Mouse (Mus musculus) MEL (cell line): ENCODE measurements around the gene Dapp1.

Source experiments
- BHLHE40 ChIP-seq: IDR thresholded peaks from 2 replicates; pipeline ENCODE4 v1.6.1; 2012; ENCODE audit warnings: low read depth, mild to moderate bottlenecking, inconsistent platforms, low read length, improper control_type of control experiment, borderline replicate concordance
- CHD1 ChIP-seq: IDR thresholded peaks from 2 replicates; pipeline ENCODE4 v1.6.1; 2012; ENCODE audit warnings: low read depth, mild to moderate bottlenecking, inconsistent platforms, low read length, improper control_type of control experiment
- CTCF ChIP-seq, 3 experiments: IDR thresholded peaks in 2 of 3; conservative IDR thresholded peaks in 1 of 3; 2 replicates each; pipeline ENCODE4 v1.5.1; 2011 to 2012; ENCODE audit warnings: low read length in 3 of 3, low read depth in 2 of 3, mild to moderate bottlenecking in 2 of 3, improper control_type of control experiment in 1 of 3, inconsistent platforms in 1 of 3, mixed read lengths in 1 of 3, moderate library complexity in 1 of 3; ENCODE audit not compliant: control insufficient read depth in 1 of 3, insufficient read depth in 1 of 3, poor library complexity in 1 of 3, severe bottlenecking in 1 of 3
- EP300 ChIP-seq, 2 experiments: IDR thresholded peaks; 2 replicates each; pipeline ENCODE4 v1.6.1; 2011; ENCODE audit warnings: improper control_type of control experiment in 2 of 2, low read length in 2 of 2, low read depth in 1 of 2, mild to moderate bottlenecking in 1 of 2
- GATA1 ChIP-seq: IDR thresholded peaks from 2 replicates; pipeline ENCODE4 v1.6.1; 2011; ENCODE audit warnings: low read depth, low read length, improper control_type of control experiment
- HCFC1 ChIP-seq: IDR thresholded peaks from 2 replicates; pipeline ENCODE4 v1.6.1; 2012; ENCODE audit warnings: low read depth, mild to moderate bottlenecking, inconsistent platforms, low read length, improper control_type of control experiment, moderate library complexity
- MAX ChIP-seq: IDR thresholded peaks from 2 replicates; pipeline ENCODE4 v1.6.1; 2011; ENCODE audit warnings: low read length, improper control_type of control experiment
- MXI1 ChIP-seq: IDR thresholded peaks from 2 replicates; pipeline ENCODE4 v1.6.1; 2011; ENCODE audit warnings: mild to moderate bottlenecking, low read depth, low read length, improper control_type of control experiment
- MYB ChIP-seq: IDR thresholded peaks from 2 replicates; pipeline ENCODE4 v1.6.1; 2011; ENCODE audit warnings: mild to moderate bottlenecking, low read depth, low read length, improper control_type of control experiment
- POLR2A ChIP-seq, 2 experiments: IDR thresholded peaks; 2 replicates each; pipeline ENCODE4 v1.6.1; 2011 to 2012; ENCODE audit warnings: low read length in 2 of 2, mild to moderate bottlenecking in 2 of 2, control low read depth in 1 of 2, improper control_type of control experiment in 1 of 2, low read depth in 1 of 2, moderate library complexity in 1 of 2; ENCODE audit not compliant: control insufficient read depth in 1 of 2, insufficient read depth in 1 of 2, poor library complexity in 1 of 2
- RAD21 ChIP-seq: IDR thresholded peaks from 2 replicates; pipeline ENCODE4 v1.6.1; 2011; ENCODE audit warnings: mild to moderate bottlenecking, low read depth, low read length, improper control_type of control experiment
- SMC3 ChIP-seq: IDR thresholded peaks from 2 replicates; pipeline ENCODE4 v1.6.1; 2011; ENCODE audit warnings: low read depth, low read length, improper control_type of control experiment
- ZKSCAN1 ChIP-seq: IDR thresholded peaks from 2 replicates; pipeline ENCODE4 v1.6.1; 2012; ENCODE audit warnings: low read depth, mild to moderate bottlenecking, inconsistent platforms, low read length, improper control_type of control experiment, moderate library complexity

GRCm38 (mm10) chr3:137941555-137941954 is 39.8 kb downstream of the Dapp1 start:
- TF ChIP-seq MYB (no peak), SMC3 (no peak), POLR2A (IDR thresholded peaks at IDR 0.05; ENCODE audit: control insufficient read depth in 1 of 2, insufficient read depth in 1 of 2, low read depth in 1 of 2, low read length in 2 of 2, poor library complexity in 1 of 2) (no peak), CTCF (IDR thresholded peaks at IDR 0.05 in 2 of 3, conservative IDR thresholded peaks at IDR 0.05 in 1 of 3; ENCODE audit: control insufficient read depth in 1 of 3, insufficient read depth in 1 of 3, low read depth in 2 of 3, low read length in 3 of 3, poor library complexity in 1 of 3, severe bottlenecking in 1 of 3) (no peak), MAX (no peak), HCFC1 (no peak), RAD21 (no peak), GATA1 (peak; percentile 64), ZKSCAN1 (no peak), MXI1 (no peak), CHD1 (peak; percentile 42; the same call in 1 of the 2 replicates), EP300 (IDR thresholded peaks at IDR 0.05; ENCODE audit: low read depth in 1 of 2, low read length in 2 of 2) (peak; percentile 57 to 69; a peak in 3 of 4 replicates), BHLHE40 (no peak)
